Mouse (Mus musculus) kidney, embryonic 16.5 days (tissue): ENCODE measurements at regions not wholly inside any gene's neighbourhood (a gene's known extent, or its start where the extent isn't known, plus 50 kb on each side); places are given as distances from the start of the nearest gene placed in this dataset.
A peak's percentile ranks its signal among the peaks of the same experiment; 100 is the strongest.
"Not testable (repeated sequence)": the region's sequence is repeated elsewhere in the genome, so short reads cannot be mapped to it uniquely, and the experiment has no call there.

ENCODE experiments used
- ATAC-seq: fragments of 200-750 bp; cut with Nextera tagmentation; 2 replicates; pipeline ENCODE4 v1.8.0; 2017; ENCODE audit warnings: moderate TSS enrichment; ENCODE audit not compliant: low FRiP score, low TSS enrichment
- H3K27ac ChIP-seq: fragments of 300-500 bp; sonication (generic); 2 replicates; pipeline ENCODE4 v1.5.1; 2014; ENCODE audit warnings: low read length
- H3K27me3 ChIP-seq: fragments of 300-500 bp; sonication (generic); 2 replicates; pipeline ENCODE4 v1.6.1; 2014; ENCODE audit warnings: low read length, control low read depth, mixed read lengths; ENCODE audit not compliant: insufficient read depth
- H3K36me3 ChIP-seq: fragments of 300-500 bp; sonication (generic); 2 replicates; pipeline ENCODE4 v1.6.1; 2014; ENCODE audit warnings: low read length, control low read depth, mixed read lengths; ENCODE audit not compliant: insufficient read depth
- H3K4me1 ChIP-seq: fragments of 300-500 bp; sonication (generic); 2 replicates; pipeline ENCODE4 v1.6.1; 2014; ENCODE audit warnings: low read length, control low read depth, mixed read lengths; ENCODE audit not compliant: insufficient read depth
- H3K4me2 ChIP-seq: fragments of 300-500 bp; sonication (generic); replicated peaks from 2 replicates; pipeline ENCODE4 v1.6.1; 2014; ENCODE audit warnings: low read depth, low read length
- H3K4me3 ChIP-seq: fragments of 300-500 bp; sonication (generic); 2 replicates; pipeline ENCODE4 v1.5.1; 2014; ENCODE audit warnings: mild to moderate bottlenecking, low read length
- H3K9ac ChIP-seq: fragments of 300-500 bp; sonication (generic); replicated peaks from 2 replicates; pipeline ENCODE4 v1.6.1; 2014; ENCODE audit warnings: low read length
- H3K9me3 ChIP-seq: fragments of 300-500 bp; sonication (generic); 2 replicates; pipeline ENCODE4 v1.6.1; 2016; ENCODE audit warnings: low read length, control low read depth
- WGBS: fragments of 180-500 bp; shearing (Covaris S2); extraction: QIAGEN DNeasy Blood & Tissue Kit; methylation state at CpG from one replicate; pipeline ENCODE4 v1.1.7; 2014; 5-methylcytosine and 5-hydroxymethylcytosine counted together

- no peak overlapping the region for H3K4me2 ChIP-seq
- H3K4me1 ChIP-seq = no peaks in the 10 kb centered on the region
- H3K9me3 ChIP-seq = no peaks in the 10 kb centered on the region
- H3K27ac ChIP-seq = no peak overlapping the region
- no peaks in the 10 kb centered on the region for H3K27me3 ChIP-seq
- ATAC-seq = no peak
- no peak overlapping the region for H3K9ac ChIP-seq
- 84% methylated on average over 6 of the region's 6 CpGs for WGBS
- H3K4me3 ChIP-seq = no peak overlapping the region
- no peaks in the 10 kb centered on the region for H3K36me3 ChIP-seq
Observed at GRCm38 (mm10) chr9:31628291-31628690, 164.0 kb upstream of the Tmem45b start.

GRCm38 (mm10) chr9:31621553-31621952 is 157.3 kb upstream of the Tmem45b start:
- not testable (repeated sequence) for H3K4me1 ChIP-seq, H3K4me3 ChIP-seq, H3K27me3 ChIP-seq, H3K9me3 ChIP-seq, H3K27ac ChIP-seq, H3K9ac ChIP-seq, ATAC-seq, H3K4me2 ChIP-seq, H3K36me3 ChIP-seq
- 89% methylated on average over 7 of the region's 7 CpGs for WGBS

- no peaks in the 10 kb centered on the region for H3K27me3 ChIP-seq
- 42% methylated on average over 6 of the region's 6 CpGs for WGBS
- no peak overlapping the region for H3K4me2 ChIP-seq
Observed at GRCm38 (mm10) chr9:31619344-31619743, 155.1 kb upstream of the Tmem45b start.

GRCm38 (mm10) chr9:31614250-31614945 is 150.1 kb upstream of the Tmem45b start:
- no peak overlapping the region for H3K4me2 ChIP-seq
- ATAC-seq = no peak
- H3K4me1 ChIP-seq = peaks cover 10% of the 10 kb centered on the region; the same call in 1 of the 2 replicates
- no peaks in the 10 kb centered on the region for H3K36me3 ChIP-seq
- no peak overlapping the region for H3K27ac ChIP-seq
- H3K9ac ChIP-seq = no peak overlapping the region
- no peaks in the 10 kb centered on the region for H3K27me3 ChIP-seq
- H3K4me3 ChIP-seq = no peak overlapping the region
- WGBS = 63% methylated on average over 13 of the region's 13 CpGs
- no peaks in the 10 kb centered on the region; the same call in 1 of the 2 replicates for H3K9me3 ChIP-seq

More at GRCm38 (mm10) chr9:31619344-31619743, 155.1 kb upstream of the Tmem45b start:
- no peaks in the 10 kb centered on the region for H3K9me3 ChIP-seq
- H3K4me3 ChIP-seq = no peak overlapping the region
- H3K27ac ChIP-seq = no peak overlapping the region
- no peak overlapping the region for H3K9ac ChIP-seq
- H3K4me1 ChIP-seq = peaks cover 7% of the 10 kb centered on the region; the same call in 1 of the 2 replicates
- no peak for ATAC-seq
- no peaks in the 10 kb centered on the region for H3K36me3 ChIP-seq

GRCm38 (mm10) chr9:31611036-31611695 is 146.9 kb upstream of the Tmem45b start:
- 72% methylated on average over 8 of the region's 8 CpGs for WGBS
- H3K4me1 ChIP-seq = peaks cover 10% of the 10 kb centered on the region; the same call in 1 of the 2 replicates
- ATAC-seq = no peak
- H3K4me3 ChIP-seq = no peak overlapping the region
- H3K9me3 ChIP-seq = no peaks in the 10 kb centered on the region; the same call in 1 of the 2 replicates
- H3K27me3 ChIP-seq = no peaks in the 10 kb centered on the region
- no peak overlapping the region for H3K9ac ChIP-seq
- H3K27ac ChIP-seq = no peak overlapping the region
- H3K4me2 ChIP-seq = no peak overlapping the region
- no peaks in the 10 kb centered on the region for H3K36me3 ChIP-seq

- no peaks in the 10 kb centered on the region for H3K27me3 ChIP-seq
- peaks cover 10% of the 10 kb centered on the region; the same call in 1 of the 2 replicates for H3K4me1 ChIP-seq
- no peaks in the 10 kb centered on the region for H3K36me3 ChIP-seq
- ATAC-seq = peak; percentile 71; the same call in 1 of the 2 replicates
- H3K4me2 ChIP-seq = no peak overlapping the region
- WGBS = 46% methylated on average over 4 of the region's 4 CpGs
- no peaks in the 10 kb centered on the region; the same call in 1 of the 2 replicates for H3K9me3 ChIP-seq
- H3K9ac ChIP-seq = no peak overlapping the region
- no peak overlapping the region for H3K4me3 ChIP-seq
- H3K27ac ChIP-seq = no peak overlapping the region
Observed at GRCm38 (mm10) chr9:31610631-31611030, 146.4 kb upstream of the Tmem45b start.

GRCm38 (mm10) chr9:31610212-31610611 is 145.9 kb upstream of the Tmem45b start:
- 70% methylated on average over 1 of the region's 1 CpGs for WGBS

GRCm38 (mm10) chr9:31609731-31610130 is 145.5 kb upstream of the Tmem45b start:
- peaks cover 10% of the 10 kb centered on the region; the same call in 1 of the 2 replicates for H3K4me1 ChIP-seq
- no peak overlapping the region for H3K9ac ChIP-seq
- WGBS = 86% methylated on average over 3 of the region's 3 CpGs
- no peaks in the 10 kb centered on the region; the same call in 1 of the 2 replicates for H3K9me3 ChIP-seq
- H3K27me3 ChIP-seq = no peaks in the 10 kb centered on the region
- ATAC-seq = no peak
- no peak overlapping the region for H3K27ac ChIP-seq
- H3K4me3 ChIP-seq = no peak overlapping the region
- H3K36me3 ChIP-seq = no peaks in the 10 kb centered on the region
- no peak overlapping the region for H3K4me2 ChIP-seq

More at GRCm38 (mm10) chr9:31610212-31610611, 145.9 kb upstream of the Tmem45b start:
- Histone ChIP-seq H3K4me2 (no peak overlapping the region), H3K4me3 (no peak overlapping the region), H3K27ac (no peak overlapping the region), H3K4me1 (peaks cover 10% of the 10 kb centered on the region; the same call in 1 of the 2 replicates), H3K36me3 (no peaks in the 10 kb centered on the region), H3K27me3 (no peaks in the 10 kb centered on the region), H3K9ac (no peak overlapping the region), H3K9me3 (no peaks in the 10 kb centered on the region; the same call in 1 of the 2 replicates)
- ATAC-seq = peak; percentile 74

GRCm38 (mm10) chr9:31608084-31608870 is 144.0 kb upstream of the Tmem45b start:
- 54% methylated on average over 8 of the region's 8 CpGs for WGBS
- ATAC-seq = no peak
- Histone ChIP-seq H3K4me1 (peaks cover 10% of the 10 kb centered on the region; the same call in 1 of the 2 replicates), H3K9ac (no peak overlapping the region), H3K27me3 (no peaks in the 10 kb centered on the region), H3K4me3 (no peak overlapping the region), H3K9me3 (no peaks in the 10 kb centered on the region; the same call in 1 of the 2 replicates), H3K36me3 (no peaks in the 10 kb centered on the region), H3K4me2 (no peak overlapping the region), H3K27ac (no peak overlapping the region)
